Mouse (Mus musculus) MEL (cell line): ENCODE measurements around the gene Itih4. TPM values are rescaled to one million over a fixed set of nuclear protein-coding genes. Genes with fewer than 3 reads are reported as not detected.

Source experiments
- DNase-seq: peaks from one replicate; pipeline ENCODE4 v3.0.0; 2011; ENCODE audit warnings: low read depth, low spot score
- H3K27ac ChIP-seq: 2 replicates; pipeline ENCODE4 v1.5.1; 2012; ENCODE audit warnings: low read depth, mild to moderate bottlenecking, control low read depth, low read length, moderate library complexity; ENCODE audit not compliant: control insufficient read depth
- H3K27me3 ChIP-seq, 2 experiments: fragments of 150-350 bp in 1 of 2; sonication (generic) in 1 of 2; 2 replicates each; pipeline ENCODE4 v1.6.1; 2012; ENCODE audit warnings: low read length in 2 of 2, mild to moderate bottlenecking in 2 of 2, improper control_type of control experiment in 1 of 2, moderate library complexity in 1 of 2; ENCODE audit not compliant: insufficient read depth in 2 of 2, control insufficient read depth in 1 of 2
- H3K36me3 ChIP-seq, 2 experiments: 2 replicates each; pipeline ENCODE4 v1.6.1; 2012 to 2014; ENCODE audit warnings: low read length in 2 of 2, improper control_type of control experiment in 1 of 2, inconsistent platforms in 1 of 2, mild to moderate bottlenecking in 1 of 2; ENCODE audit not compliant: insufficient read depth in 2 of 2, control insufficient read depth in 1 of 2
- H3K4me1 ChIP-seq, 2 experiments: fragments of 150-350 bp in 1 of 2; sonication (generic) in 1 of 2; 2 replicates each; pipeline ENCODE4 v1.6.1; 2012; ENCODE audit warnings: low read length in 2 of 2, improper control_type of control experiment in 1 of 2, mild to moderate bottlenecking in 1 of 2; ENCODE audit not compliant: insufficient read depth in 2 of 2, control insufficient read depth in 1 of 2
- H3K4me3 ChIP-seq, 2 experiments: fragments of 150-350 bp in 1 of 2; sonication (generic) in 1 of 2; 2 replicates each; pipeline ENCODE4 v1.5.1; 2012; ENCODE audit warnings: low read depth in 2 of 2, low read length in 2 of 2, mild to moderate bottlenecking in 2 of 2, moderate library complexity in 2 of 2, control low read depth in 1 of 2, improper control_type of control experiment in 1 of 2; ENCODE audit not compliant: control insufficient read depth in 1 of 2, insufficient read depth in 1 of 2
- H3K79me2 ChIP-seq: 2 replicates; pipeline ENCODE4 v1.6.1; 2012; ENCODE audit warnings: mild to moderate bottlenecking, low read length, moderate library complexity; ENCODE audit not compliant: control insufficient read depth, poor library complexity, insufficient read depth
- H3K9ac ChIP-seq: 2 replicates; pipeline ENCODE4 v1.6.1; 2012; ENCODE audit warnings: low read depth, mild to moderate bottlenecking, control low read depth, low read length, moderate library complexity; ENCODE audit not compliant: control insufficient read depth, poor library complexity, severe bottlenecking
- H3K9me3 ChIP-seq: fragments of 150-350 bp; sonication (generic); replicated peaks from 2 replicates; pipeline ENCODE4 v1.6.1; 2012; ENCODE audit warnings: mild to moderate bottlenecking, low read length, improper control_type of control experiment, moderate library complexity; ENCODE audit not compliant: insufficient read depth
- CHD2 ChIP-seq: IDR thresholded peaks from 2 replicates; pipeline ENCODE4 v1.6.1; 2011; ENCODE audit warnings: low read length, improper control_type of control experiment
- E2F4 ChIP-seq: IDR thresholded peaks from 2 replicates; pipeline ENCODE4 v1.6.1; 2011; ENCODE audit warnings: low read depth, low read length, improper control_type of control experiment, borderline replicate concordance
- ELF1 ChIP-seq: IDR thresholded peaks from 2 replicates; pipeline ENCODE4 v1.6.1; 2014; ENCODE audit warnings: low read depth, mild to moderate bottlenecking, inconsistent platforms, low read length, improper control_type of control experiment, moderate library complexity
- ETS1 ChIP-seq: IDR thresholded peaks from 2 replicates; pipeline ENCODE4 v1.6.1; 2012; ENCODE audit warnings: low read depth, mild to moderate bottlenecking, inconsistent platforms, low read length, improper control_type of control experiment, moderate library complexity
- GABPA ChIP-seq: IDR thresholded peaks from 2 replicates; pipeline ENCODE4 v1.6.1; 2012; ENCODE audit warnings: low read depth, mild to moderate bottlenecking, inconsistent platforms, low read length, improper control_type of control experiment, moderate library complexity
- GATA1 ChIP-seq: IDR thresholded peaks from 2 replicates; pipeline ENCODE4 v1.6.1; 2011; ENCODE audit warnings: low read depth, low read length, improper control_type of control experiment
- KAT2A ChIP-seq: conservative IDR thresholded peaks from 2 replicates; pipeline ENCODE4 v1.6.1; 2012; ENCODE audit warnings: low read depth, low read length, improper control_type of control experiment, inconsistent platforms
- MAX ChIP-seq: IDR thresholded peaks from 2 replicates; pipeline ENCODE4 v1.6.1; 2011; ENCODE audit warnings: low read length, improper control_type of control experiment
- MAZ ChIP-seq: IDR thresholded peaks from 2 replicates; pipeline ENCODE4 v1.6.1; 2012; ENCODE audit warnings: low read depth, mild to moderate bottlenecking, inconsistent platforms, low read length, improper control_type of control experiment
- MEF2A ChIP-seq: IDR thresholded peaks from 2 replicates; pipeline ENCODE4 v1.6.1; 2014; ENCODE audit warnings: low read depth, mild to moderate bottlenecking, inconsistent platforms, low read length, improper control_type of control experiment; ENCODE audit not compliant: poor library complexity, insufficient replicate concordance, severe bottlenecking; ENCODE audit errors: extremely low read depth
- POLR2A ChIP-seq, 2 experiments: IDR thresholded peaks; 2 replicates each; pipeline ENCODE4 v1.6.1; 2011 to 2012; ENCODE audit warnings: low read length in 2 of 2, mild to moderate bottlenecking in 2 of 2, control low read depth in 1 of 2, improper control_type of control experiment in 1 of 2, low read depth in 1 of 2, moderate library complexity in 1 of 2; ENCODE audit not compliant: control insufficient read depth in 1 of 2, insufficient read depth in 1 of 2, poor library complexity in 1 of 2
- POLR2AphosphoS2 ChIP-seq: IDR thresholded peaks from 2 replicates; pipeline ENCODE4 v1.6.1; 2011; ENCODE audit warnings: low read length, improper control_type of control experiment
- POLR2AphosphoS5 ChIP-seq: IDR thresholded peaks from 2 replicates; pipeline ENCODE4 v1.6.1; 2012; ENCODE audit warnings: low read depth, borderline replicate concordance, mild to moderate bottlenecking, inconsistent platforms, low read length, moderate library complexity, mixed read lengths
- RAD21 ChIP-seq: IDR thresholded peaks from 2 replicates; pipeline ENCODE4 v1.6.1; 2011; ENCODE audit warnings: mild to moderate bottlenecking, low read depth, low read length, improper control_type of control experiment
- RCOR1 ChIP-seq: IDR thresholded peaks from 2 replicates; pipeline ENCODE4 v1.6.1; 2012; ENCODE audit warnings: low read depth, mild to moderate bottlenecking, inconsistent platforms, low read length, improper control_type of control experiment
- TBP ChIP-seq: IDR thresholded peaks from 2 replicates; pipeline ENCODE4 v1.8.0; 2011; ENCODE audit warnings: low read depth, low read length, improper control_type of control experiment
- TCF12 ChIP-seq: IDR thresholded peaks from 2 replicates; pipeline ENCODE4 v1.6.1; 2014; ENCODE audit warnings: low read depth, mild to moderate bottlenecking, inconsistent platforms, low read length, improper control_type of control experiment, moderate library complexity
- UBTF ChIP-seq: IDR thresholded peaks from 2 replicates; pipeline ENCODE4 v1.6.1; 2012; ENCODE audit warnings: low read depth, mild to moderate bottlenecking, inconsistent platforms, low read length, improper control_type of control experiment, moderate library complexity, borderline replicate concordance; ENCODE audit not compliant: insufficient read depth
- USF1 ChIP-seq: IDR thresholded peaks from 2 replicates; pipeline ENCODE4 v1.6.1; 2014; ENCODE audit warnings: low read depth, mild to moderate bottlenecking, inconsistent platforms, low read length, improper control_type of control experiment, moderate library complexity
- USF2 ChIP-seq, 2 experiments: IDR thresholded peaks; 2 replicates each; pipeline ENCODE4 v1.6.1; 2011 to 2012; ENCODE audit warnings: improper control_type of control experiment in 2 of 2, low read length in 2 of 2, borderline replicate concordance in 1 of 2, inconsistent platforms in 1 of 2, low read depth in 1 of 2, mild to moderate bottlenecking in 1 of 2; ENCODE audit not compliant: insufficient read depth in 1 of 2
- ZC3H11A ChIP-seq: IDR thresholded peaks from 2 replicates; pipeline ENCODE4 v1.6.1; 2012; ENCODE audit warnings: low read depth, mild to moderate bottlenecking, inconsistent platforms, low read length, improper control_type of control experiment
- ZKSCAN1 ChIP-seq: IDR thresholded peaks from 2 replicates; pipeline ENCODE4 v1.6.1; 2012; ENCODE audit warnings: low read depth, mild to moderate bottlenecking, inconsistent platforms, low read length, improper control_type of control experiment, moderate library complexity
- polyA plus RNA-seq, 2 experiments: library from polyadenylated mRNA; stranded (reverse) in 1 of 2; unstranded in 1 of 2; fragments of >175 nt in 1 of 2; fragments of >200 nt in 1 of 2; gene quantifications; 2 replicates each; pipeline versions ENCODE4 v1.2.1 to v1.2.4; 2012; ENCODE audit warnings: low replicate concordance in 2 of 2, low read depth in 1 of 2; ENCODE audit not compliant: insufficient read length in 2 of 2, insufficient read depth in 1 of 2, missing spikeins in 1 of 2
- total RNA-seq: library from RNA; depleted of rRNA; stranded (reverse); fragments of 300-350 nt; gene quantifications from 2 replicates; pipeline ENCODE4 v1.2.3, GENCODE M21; 2012

Gene Itih4
- total and polyA plus RNA-seq, 3 experiments = not detected

DNA sequence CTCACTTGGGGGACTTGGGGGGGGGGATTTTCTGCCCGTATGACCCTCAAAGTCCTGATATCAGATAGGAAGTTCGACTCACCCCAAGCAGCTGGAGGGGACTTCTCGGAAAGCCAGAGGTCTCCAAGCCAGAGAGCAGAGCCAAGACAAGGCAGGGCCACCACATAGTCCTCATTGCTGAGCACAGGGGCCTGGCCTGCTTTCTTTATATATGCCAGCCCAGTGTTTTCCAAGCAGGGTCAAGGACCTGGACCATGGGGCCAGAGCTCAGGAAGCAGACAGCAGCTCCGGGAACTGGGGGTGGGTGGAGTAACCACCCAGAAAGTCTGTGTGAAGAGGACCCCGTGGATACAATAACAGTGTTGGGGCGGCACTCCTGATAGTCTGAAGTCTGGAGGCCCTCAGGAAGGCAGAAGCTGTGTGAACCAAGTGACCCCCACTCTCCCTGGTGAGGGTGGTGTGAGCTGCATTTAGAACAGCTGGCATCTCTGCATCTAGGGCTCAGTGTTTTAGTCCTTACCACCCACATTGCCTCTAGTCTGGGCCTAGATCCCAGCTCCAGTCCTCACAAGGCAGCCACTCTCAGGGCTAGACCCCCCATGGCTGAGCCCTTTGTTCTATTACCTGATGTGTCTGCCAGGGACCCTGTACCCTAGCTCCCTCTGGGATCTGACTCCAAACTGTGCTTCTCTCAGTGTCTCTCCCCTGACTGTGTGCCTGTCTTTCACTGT lies 37.3 kb downstream of the Itih4 start, which contains the start of gene Itih3:
TSS of gene Itih3 (minus strand) at position 386 of the 731 bp plus-strand sequence.
- Histone ChIP-seq H3K79me2 (no peaks in the 10 kb centered on the region), H3K9ac (no peak within 1 kb of the TSS), H3K27me3 (no peaks in the 10 kb centered on the region), H3K4me1 (no peaks in the 10 kb centered on the region), H3K36me3 (no peaks in the 10 kb centered on the region), H3K9me3 (no peaks in the 10 kb centered on the region), H3K4me3 (no peak within 1 kb of the TSS), H3K27ac (no peak within 1 kb of the TSS)
- DNase-seq = no peak
- no peak for TF ChIP-seq POLR2AphosphoS5
- TF ChIP-seq GATA1 = no peak
- TF ChIP-seq USF2 (IDR thresholded peaks at IDR 0.05; ENCODE audit: borderline replicate concordance in 1 of 2, insufficient read depth in 1 of 2, low read depth in 1 of 2, low read length in 2 of 2) = no peak

DNA sequence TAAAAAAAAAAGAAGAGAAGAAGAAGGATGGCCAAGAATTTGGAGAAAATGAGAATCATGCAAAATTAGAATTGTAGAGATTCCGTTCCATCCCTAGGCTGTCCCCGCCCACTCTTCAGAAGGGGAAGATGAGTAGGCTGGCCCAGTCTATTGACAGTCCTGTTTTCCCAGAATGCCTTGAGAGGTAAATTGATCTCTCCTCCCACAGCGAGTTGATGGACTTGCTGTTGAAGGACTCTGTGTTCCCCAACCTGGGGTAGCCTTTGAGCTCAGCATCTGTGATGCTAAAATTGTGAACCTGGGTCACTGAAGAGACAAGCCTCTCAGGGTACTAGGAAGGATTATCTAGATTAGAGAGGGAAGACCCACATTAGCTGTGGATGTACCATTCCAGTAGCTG lies 39.2 kb downstream of the Itih4 start:
- no peaks in the 10 kb centered on the region for H3K36me3 ChIP-seq
- no peak for TF ChIP-seq GABPA
- TF ChIP-seq TBP = no peak
- no peak for TF ChIP-seq RCOR1
- no peak for TF ChIP-seq POLR2AphosphoS2
- TF ChIP-seq ZKSCAN1 = no peak
- TF ChIP-seq MAZ = no peak
- TF ChIP-seq POLR2AphosphoS5 = no peak
- no peak for TF ChIP-seq TCF12
- no peak for TF ChIP-seq KAT2A
- TF ChIP-seq E2F4 = no peak
- TF ChIP-seq RAD21 = no peak
- TF ChIP-seq, all 39 proteins: peak for 0
- DNase-seq = no peak
- Histone ChIP-seq H3K4me1 (no peaks in the 10 kb centered on the region), H3K4me3 (no peak overlapping the region), H3K9me3 (no peaks in the 10 kb centered on the region), H3K27me3 (no peaks in the 10 kb centered on the region), H3K27ac (no peak overlapping the region), H3K9ac (no peak overlapping the region), H3K79me2 (no peaks in the 10 kb centered on the region)

DNA sequence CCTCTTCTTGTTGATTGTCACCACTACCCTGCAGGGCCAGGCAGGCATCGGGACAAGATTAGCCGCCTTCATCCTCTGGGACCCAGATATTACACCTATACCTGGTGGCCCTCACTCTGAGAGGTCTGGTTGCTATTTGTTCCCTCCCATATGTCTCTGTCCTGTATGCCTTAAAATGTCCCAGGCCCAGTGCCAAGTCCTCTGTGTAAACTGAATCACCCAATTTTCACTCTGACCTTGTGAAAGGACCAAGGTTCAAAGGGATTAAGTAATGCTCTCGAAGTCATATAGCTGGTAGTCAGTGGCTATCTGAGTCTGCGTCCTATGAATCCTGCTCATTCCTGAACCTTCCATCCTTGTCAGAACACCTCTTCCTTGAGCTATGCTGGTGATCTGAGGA lies 44.1 kb downstream of the Itih4 start:
- no peak overlapping the region for H3K4me3 ChIP-seq
- no peak for TF ChIP-seq POLR2A (IDR thresholded peaks at IDR 0.05; ENCODE audit: control insufficient read depth in 1 of 2, insufficient read depth in 1 of 2, low read depth in 1 of 2, low read length in 2 of 2, poor library complexity in 1 of 2)
- TF ChIP-seq ZKSCAN1 = no peak
- no peak for TF ChIP-seq UBTF
- no peak for TF ChIP-seq ETS1
- no peak for TF ChIP-seq ZC3H11A
- TF ChIP-seq MEF2A = no peak
- no peak for TF ChIP-seq TBP
- TF ChIP-seq ELF1 = no peak
- TF ChIP-seq MAX = no peak
- TF ChIP-seq RAD21 = no peak
- no peak for TF ChIP-seq MAZ
- no peak for TF ChIP-seq CHD2
- TF ChIP-seq USF1 = no peak
- H3K27me3 ChIP-seq = no peaks in the 10 kb centered on the region
- no peaks in the 10 kb centered on the region for H3K4me1 ChIP-seq
- DNase-seq = no peak
- H3K9me3 ChIP-seq = no peaks in the 10 kb centered on the region
- H3K79me2 ChIP-seq = no peaks in the 10 kb centered on the region
- no peak overlapping the region for H3K9ac ChIP-seq
- no peaks in the 10 kb centered on the region for H3K36me3 ChIP-seq
- no peak overlapping the region for H3K27ac ChIP-seq
